Mouse (Mus musculus): ENCODE measurements around the gene Fads2.

Fads2 gene

GRCm38 (mm10) chr19:10012827-10013278, 88.7 kb downstream of the Fads2 start:
- DNase-seq = no peak
